Mouse (Mus musculus): Measurements from ENCODE around the gene Fam120a.
A peak's percentile ranks its signal among the peaks of the same experiment; 100 is the strongest.

Gene Fam120a

GRCm38 (mm10) chr13:48913141-48913540 lies 54.7 kb downstream of the Fam120a start:
- no peak for DNase-seq (ENCODE audit: low spot score)

DNA sequence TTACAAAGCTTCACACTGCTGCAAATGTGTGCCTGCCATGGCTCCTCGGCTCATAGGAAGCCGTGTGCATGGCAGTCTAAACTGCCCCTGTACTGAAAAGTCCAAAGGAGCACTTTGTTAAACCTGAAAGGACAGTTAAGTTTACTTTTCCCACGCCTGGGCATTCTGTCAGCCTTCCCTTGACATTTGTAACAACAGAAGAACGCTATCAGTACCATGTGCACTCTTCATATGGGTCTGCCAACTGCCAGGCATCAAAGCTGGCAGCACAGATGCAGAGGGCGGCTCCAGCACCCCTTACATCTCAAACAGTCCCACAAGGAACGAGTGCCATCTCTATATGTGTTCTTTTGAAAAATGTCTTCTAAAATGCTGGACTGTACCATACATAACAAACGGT lies 56.4 kb downstream of the Fam120a start:
- DNase-seq (ENCODE audit: low spot score): no peak

DNA sequence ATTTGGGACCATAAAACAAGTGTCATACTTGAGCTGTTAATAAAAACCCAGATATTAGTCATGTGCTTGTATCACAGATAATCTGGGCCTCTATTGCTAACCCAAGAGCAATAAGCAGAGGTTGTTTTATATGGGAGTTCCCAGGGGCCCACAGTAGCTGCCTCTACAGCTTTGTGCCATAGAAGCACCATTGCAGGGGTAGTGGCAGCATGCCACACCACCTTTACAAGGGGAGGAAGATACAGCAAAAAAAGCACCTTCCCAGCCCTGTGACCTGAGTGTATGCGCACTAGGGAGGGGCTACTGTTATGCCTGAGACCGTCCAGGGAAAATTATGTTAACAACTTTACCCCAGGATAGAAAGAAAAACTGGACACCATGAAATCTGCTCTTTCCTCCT lies 62.4 kb downstream of the Fam120a start:
- no peak for DNase-seq (ENCODE audit: low spot score)

- no peak for DNase-seq (ENCODE audit: low spot score)
These were observed 72.4 kb downstream of the Fam120a start for GRCm38 (mm10) chr13:48895376-48895775.

DNA sequence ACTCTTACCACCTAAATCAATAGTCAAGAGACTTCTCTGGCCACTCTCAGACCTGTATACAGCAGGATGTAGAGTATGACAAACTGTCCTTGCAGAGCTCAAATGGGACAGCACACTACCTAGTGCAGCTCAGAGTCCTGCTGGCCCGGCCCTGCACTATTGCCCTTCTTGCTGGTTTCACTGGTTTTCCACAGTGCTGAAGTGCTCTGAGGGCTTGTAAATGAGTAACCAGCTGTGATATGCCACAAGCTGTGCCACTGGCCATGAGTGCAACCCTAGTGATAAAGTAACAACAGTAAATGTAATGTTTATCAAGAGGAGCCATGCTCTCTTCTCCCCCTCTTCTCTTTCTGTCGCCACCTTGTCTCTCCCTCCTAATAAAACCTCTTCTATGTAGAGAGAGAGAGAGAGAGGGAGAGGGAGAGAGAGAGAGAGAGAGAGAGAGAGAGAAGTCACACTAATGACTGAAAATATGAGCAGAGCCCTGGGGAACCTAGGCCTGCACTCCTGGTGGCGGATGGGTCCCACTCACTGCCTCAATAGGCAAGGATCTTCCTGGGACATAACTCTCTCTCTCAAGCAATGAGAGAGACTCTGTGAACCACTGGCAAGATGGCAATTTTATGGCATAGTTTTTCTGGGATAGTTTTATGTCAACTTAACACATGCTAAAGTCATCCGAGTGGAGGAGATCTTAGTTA lies 77.4 kb downstream of the Fam120a start:
- no peak for DNase-seq (ENCODE audit: low spot score)

GRCm38 (mm10) chr13:48878534-48878933 lies 89.3 kb downstream of the Fam120a start:
- DNase-seq (ENCODE audit: low spot score): peak; percentile 98

- DNase-seq (ENCODE audit: low spot score): no peak
These were observed 90.0 kb downstream of the Fam120a start for GRCm38 (mm10) chr13:48877805-48878204.

DNA sequence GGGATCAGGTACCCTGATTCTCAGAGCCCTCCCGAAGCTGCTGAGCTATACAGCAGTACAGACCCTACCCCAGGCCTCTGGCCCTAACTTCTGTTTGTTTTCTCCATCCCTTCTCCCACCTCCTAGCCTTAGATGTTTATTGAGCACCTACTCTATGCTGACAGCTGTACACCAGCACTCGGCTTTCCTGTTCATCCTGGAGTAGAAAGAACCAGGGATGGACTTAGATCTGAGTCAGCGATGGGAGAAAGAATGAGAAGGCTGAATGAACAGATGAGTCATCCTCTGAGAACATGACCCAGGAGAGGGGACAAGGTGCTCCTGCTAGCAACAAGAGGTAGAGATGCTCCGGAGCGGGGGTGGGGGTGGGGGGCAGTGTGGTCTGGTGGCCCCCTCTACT lies 95.1 kb downstream of the Fam120a start:
- DNase-seq (ENCODE audit: low spot score): no peak

GRCm38 (mm10) chr13:48871887-48872606 lies 95.8 kb downstream of the Fam120a start:
- no peak for DNase-seq (ENCODE audit: low spot score)

DNA sequence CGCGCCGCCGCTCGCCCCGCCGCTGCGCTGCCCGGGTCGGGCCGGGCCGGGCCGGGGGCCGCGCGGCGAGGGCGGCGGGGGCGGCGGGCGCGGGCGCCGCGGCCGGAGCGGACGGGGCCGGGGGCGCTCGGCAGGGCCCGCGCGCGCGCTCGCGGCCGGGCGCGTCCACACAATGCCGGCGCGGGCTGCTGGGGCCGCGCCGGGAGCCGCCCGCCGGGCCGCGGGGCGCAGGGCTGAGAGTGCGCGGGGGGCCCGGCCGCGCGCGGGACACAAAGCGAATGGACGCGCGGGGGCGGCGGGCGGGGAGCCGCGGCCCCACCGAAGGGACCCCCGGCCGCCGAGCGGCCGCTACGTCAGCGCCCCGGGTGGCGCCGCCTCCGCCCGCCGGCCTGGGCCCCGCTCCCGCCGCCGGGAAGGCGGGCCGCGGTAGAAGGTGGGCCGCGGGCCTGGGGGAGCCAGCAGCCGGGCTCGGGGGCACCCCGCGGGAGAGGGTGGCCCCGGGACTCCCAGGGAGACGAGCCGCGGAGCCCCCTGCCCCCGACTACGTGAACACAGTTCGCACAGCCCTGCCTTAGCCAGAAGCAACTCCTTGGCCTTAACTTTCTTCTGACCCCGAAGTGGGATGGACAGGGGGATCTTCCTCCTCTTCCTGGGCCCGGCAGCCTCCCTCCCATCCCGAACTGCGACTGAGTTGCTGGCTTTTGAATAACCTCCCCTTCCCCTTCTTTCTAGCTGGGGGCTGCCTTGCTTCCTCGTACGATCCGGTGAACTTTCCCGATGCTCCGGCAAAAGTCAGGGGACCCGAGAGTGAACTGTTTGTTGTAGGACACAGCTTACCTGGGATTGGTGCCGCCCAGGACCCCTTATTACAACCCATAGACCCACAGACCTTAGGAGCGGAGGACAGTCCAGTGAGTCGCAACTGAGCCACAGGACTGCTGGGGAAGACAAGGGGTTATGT lies 96.8 kb downstream of the Fam120a start, which contains the start of gene Phf2:
Phf2 (minus strand) TSS at position 349 of the 961 bp plus-strand sequence.
- no peak for DNase-seq (ENCODE audit: low spot score)

- peak; percentile 52 for DNase-seq (ENCODE audit: low spot score)
These were observed 97.7 kb downstream of the Fam120a start for GRCm38 (mm10) chr13:48869950-48870770.

DNA sequence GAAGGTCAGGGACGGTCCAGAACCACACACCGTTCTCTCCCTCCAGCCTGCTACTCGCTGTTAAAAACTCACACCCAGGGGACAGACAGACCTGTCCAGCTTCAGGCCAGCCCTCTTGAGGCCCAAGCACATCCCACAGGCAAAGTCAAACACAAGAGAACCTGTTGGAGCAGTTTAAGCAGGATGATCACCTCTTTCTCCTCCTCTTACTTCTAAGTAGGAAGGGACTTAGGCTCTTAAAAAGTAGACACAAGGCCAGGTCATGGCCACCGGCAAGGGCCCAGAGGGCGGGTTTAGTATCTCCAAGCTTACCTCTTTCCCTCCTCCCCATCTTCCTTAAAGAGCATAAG lies 98.2 kb downstream of the Fam120a start:
- DNase-seq (ENCODE audit: low spot score): no peak

DNA sequence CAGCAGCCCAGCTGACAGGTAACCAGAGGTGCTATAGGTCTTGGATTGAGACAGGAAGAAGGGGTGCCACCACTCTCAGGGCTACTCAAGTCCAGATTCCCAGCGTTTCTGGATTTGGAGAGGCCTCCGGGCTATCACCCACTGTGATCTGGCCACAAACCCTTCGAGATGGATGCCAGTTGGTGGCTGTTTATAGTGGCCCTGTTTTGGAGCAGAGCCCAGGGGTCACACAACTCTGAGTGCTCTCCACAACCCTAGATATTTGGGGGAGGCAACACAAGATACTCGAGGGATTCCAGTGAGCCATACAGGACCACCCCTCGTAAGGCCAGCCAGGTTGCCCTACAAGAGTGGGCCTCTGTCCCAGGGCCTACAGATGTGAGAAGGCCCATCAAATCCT lies 98.7 kb downstream of the Fam120a start:
- no peak for DNase-seq (ENCODE audit: low spot score)

DNA sequence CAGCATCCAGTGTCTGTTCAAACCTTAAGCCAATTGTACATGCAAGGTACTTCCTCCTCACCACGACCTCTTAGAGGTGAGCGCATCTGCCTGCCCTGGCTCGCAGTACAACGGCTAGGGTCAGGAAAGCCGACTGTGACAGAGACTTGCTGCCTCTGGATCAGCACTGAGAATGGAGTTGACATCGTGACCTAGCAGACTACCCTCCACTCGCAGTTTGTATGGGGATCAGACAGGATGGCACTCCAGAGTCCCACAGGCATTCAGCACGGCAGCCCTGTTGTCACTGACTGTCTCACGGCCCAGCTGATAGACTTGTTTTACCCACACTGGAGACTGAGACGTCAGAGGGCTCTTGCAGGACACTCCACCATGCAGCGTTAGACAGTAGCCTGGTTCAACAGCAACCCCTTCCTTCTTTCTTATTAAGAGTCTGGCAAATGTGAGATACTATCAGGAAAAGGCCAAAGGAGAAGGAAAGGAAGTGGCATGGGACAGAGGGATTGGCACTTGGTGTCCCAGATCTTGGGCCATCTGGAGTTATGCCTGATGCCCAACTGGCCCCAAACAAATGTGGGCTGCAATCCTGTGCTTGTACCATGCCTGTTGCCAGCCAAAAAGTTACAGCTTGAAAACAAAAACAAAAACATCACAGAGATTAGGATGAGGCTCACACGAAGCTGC lies 103.0 kb downstream of the Fam120a start:
- DNase-seq (ENCODE audit: low spot score): no peak

DNA sequence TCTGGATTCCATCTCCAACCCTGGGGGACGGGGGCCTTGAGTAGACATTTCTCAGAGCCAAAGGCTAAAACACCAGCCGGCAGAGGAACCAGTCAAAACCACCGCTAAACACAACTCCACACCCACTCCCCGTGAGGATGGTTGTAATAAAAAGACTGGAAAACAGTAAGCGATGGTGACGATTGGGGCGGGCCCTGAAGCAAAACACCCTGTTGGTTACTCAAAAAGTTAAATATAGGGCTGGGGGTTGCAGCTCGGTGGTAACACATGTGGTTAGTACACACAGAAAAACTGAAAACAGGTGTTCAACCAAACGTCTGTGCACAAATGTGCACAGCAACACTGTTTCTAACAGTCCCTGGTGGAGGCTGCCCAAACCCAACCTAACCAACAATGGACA lies 104.3 kb downstream of the Fam120a start:
- no peak for DNase-seq (ENCODE audit: low spot score)

DNA sequence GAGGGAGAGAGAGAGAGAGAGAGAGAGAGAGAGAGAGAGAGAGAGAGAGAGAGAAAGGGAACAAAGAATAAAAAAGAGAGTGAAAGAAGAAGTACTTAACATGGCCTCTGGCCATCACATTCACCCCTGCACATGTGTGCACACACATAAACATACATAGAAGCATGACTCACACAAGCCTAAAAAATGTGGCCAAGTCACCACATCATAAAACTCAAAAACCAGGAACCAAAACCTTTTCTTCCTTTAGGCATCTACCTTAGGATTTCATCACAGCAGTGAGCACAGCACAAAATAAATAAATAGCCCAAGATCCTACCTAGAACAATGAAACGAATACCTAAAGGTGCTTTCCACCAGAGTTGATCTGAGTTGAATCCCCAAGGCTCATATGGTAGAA lies 105.9 kb downstream of the Fam120a start:
- no peak for DNase-seq (ENCODE audit: low spot score)

GRCm38 (mm10) chr13:48858779-48859178 lies 109.0 kb downstream of the Fam120a start:
- no peak for DNase-seq (ENCODE audit: low spot score)

DNA sequence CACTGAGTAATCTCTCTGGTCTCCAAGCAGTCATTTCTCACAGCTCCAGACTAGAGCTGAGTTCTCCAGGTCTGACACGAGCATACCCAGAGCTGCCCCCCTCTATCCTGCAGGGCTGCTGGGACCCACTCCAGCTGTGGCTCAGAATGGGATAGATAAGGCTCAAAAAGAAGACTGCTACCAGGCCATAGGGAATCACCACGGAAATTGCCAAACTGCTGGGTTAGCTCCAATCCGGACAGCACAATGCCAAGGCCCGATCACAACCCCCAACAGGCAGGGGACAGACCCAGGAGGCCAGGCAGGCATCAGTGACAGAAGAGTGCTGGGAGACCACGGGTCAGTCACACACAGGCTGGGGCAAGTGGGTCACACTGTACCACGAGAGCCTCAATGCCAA lies 109.8 kb downstream of the Fam120a start:
- no peak for DNase-seq (ENCODE audit: low spot score)

GRCm38 (mm10) chr13:48857246-48857932 lies 110.4 kb downstream of the Fam120a start:
- no peak for DNase-seq (ENCODE audit: low spot score)

- no peak for DNase-seq (ENCODE audit: low spot score)
These were observed 113.9 kb downstream of the Fam120a start for GRCm38 (mm10) chr13:48853947-48854346.

All from urinary bladder, postnatal 25 days (tissue).